Mouse (Mus musculus) liver, embryonic 14.5 days (tissue): Measurements from ENCODE around the gene Farp1.

Experiments
- CTCF ChIP-seq: IDR thresholded peaks from 2 replicates; pipeline ENCODE4 v1.5.1; 2016; ENCODE audit warnings: antibody characterized with exemption, low read depth, control low read depth
- EP300 ChIP-seq: IDR thresholded peaks from 2 replicates; pipeline ENCODE4 v1.6.1; 2016; ENCODE audit warnings: antibody characterized with exemption, low read depth

DNA sequence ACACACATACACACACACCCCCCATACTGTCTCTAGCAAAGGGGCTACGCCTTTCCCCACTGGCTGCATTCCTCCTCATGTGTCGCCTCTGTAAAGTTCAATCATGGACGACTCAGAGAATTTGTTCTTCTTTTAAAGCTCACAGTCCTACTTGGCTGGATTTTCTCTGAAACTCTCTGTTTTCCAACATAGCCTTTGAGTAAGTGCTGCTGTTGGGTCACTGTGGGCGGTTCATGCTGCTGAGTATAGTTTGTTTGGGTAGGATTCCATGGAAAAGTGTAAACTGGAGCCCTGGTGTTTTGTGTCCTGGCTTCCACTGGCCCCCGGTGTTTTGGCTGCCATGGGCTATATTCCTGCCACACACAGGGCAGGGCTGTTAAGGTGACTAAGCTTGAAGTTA, 157.4 kb downstream of the Farp1 start:
- TF ChIP-seq EP300, result no peak
- no peak for TF ChIP-seq CTCF
